Mouse (Mus musculus) layer of hippocampus, adult 8-10 months (tissue): ENCODE data around the gene Galr2. TPM values are rescaled to one million over a fixed set of nuclear protein-coding genes. Genes with fewer than 3 reads are reported as not detected.
"Not testable (repeated sequence)": the region's sequence is repeated elsewhere in the genome, so short reads cannot be mapped to it uniquely, and the experiment has no call there.

ENCODE experiments used
- DNase-seq, 2 experiments: peaks; one replicate each; pipeline ENCODE4 v3.0.0; 2022; ENCODE audit warnings: low spot score in 2 of 2
- total RNA-seq, 4 experiments: library from RNA; stranded (reverse); gene quantifications; 2 replicates each; pipeline ENCODE4 v1.2.4; 2022

The Galr2 gene
- total RNA-seq, 4 experiments from 2014 or later = not detected

- DNase-seq = no peak
Observed at GRCm38 (mm10) chr11:116269560-116269959, 11.2 kb upstream of the Galr2 start.

- DNase-seq = no peak
Observed at GRCm38 (mm10) chr11:116272589-116273468, 7.9 kb upstream of the Galr2 start.

GRCm38 (mm10) chr11:116273469-116274044 is 7.2 kb upstream of the Galr2 start:
- DNase-seq = no peak

GRCm38 (mm10) chr11:116274045-116274666 is 6.6 kb upstream of the Galr2 start, which contains the start of gene Srp68:
Gene Srp68, minus strand, starts transcription at chr11:116274217.
- DNase-seq = peak; percentile 87 to 92

GRCm38 (mm10) chr11:116277184-116277583 is 3.6 kb upstream of the Galr2 start:
- DNase-seq = not testable (repeated sequence)

- no peak for DNase-seq
Observed at GRCm38 (mm10) chr11:116281671-116282070, 932 bp downstream of the Galr2 start.

GRCm38 (mm10) chr11:116282089-116282488 is 1.4 kb downstream of the Galr2 start:
- DNase-seq = no peak

- DNase-seq = no peak
Observed at GRCm38 (mm10) chr11:116282912-116283521, 2.3 kb downstream of the Galr2 start.

GRCm38 (mm10) chr11:116283982-116284381 is 3.2 kb downstream of the Galr2 start:
- no peak for DNase-seq

GRCm38 (mm10) chr11:116285770-116286191 is 5.0 kb downstream of the Galr2 start:
- no peak for DNase-seq

- DNase-seq = no peak
Observed at GRCm38 (mm10) chr11:116287351-116287750, 6.6 kb downstream of the Galr2 start.

- DNase-seq = no peak
Observed at GRCm38 (mm10) chr11:116290556-116290955, 9.8 kb downstream of the Galr2 start.

GRCm38 (mm10) chr11:116292401-116292800 is 11.7 kb downstream of the Galr2 start:
- no peak for DNase-seq

- DNase-seq = no peak
Observed at GRCm38 (mm10) chr11:116293538-116294137, 12.9 kb downstream of the Galr2 start.

- peak in 1 of 2 experiments; percentile 43 for DNase-seq
Observed at GRCm38 (mm10) chr11:116294319-116294718, 13.6 kb downstream of the Galr2 start.

- no peak for DNase-seq
Observed at GRCm38 (mm10) chr11:116296191-116296734, 15.5 kb downstream of the Galr2 start.

- no peak for DNase-seq
Observed at GRCm38 (mm10) chr11:116297017-116297416, 16.3 kb downstream of the Galr2 start.

- DNase-seq = no peak
Observed at GRCm38 (mm10) chr11:116298221-116298620, 17.5 kb downstream of the Galr2 start.

- no peak for DNase-seq
Observed at GRCm38 (mm10) chr11:116298621-116299020, 17.9 kb downstream of the Galr2 start.

GRCm38 (mm10) chr11:116305423-116305822 is 24.7 kb downstream of the Galr2 start:
- DNase-seq = no peak
